Mouse (Mus musculus) heart, embryonic 12.5 days (tissue): ENCODE measurements at regions not wholly inside any gene's neighbourhood (a gene's known extent, or its start where the extent isn't known, plus 50 kb on each side); places are given as distances from the start of the nearest gene placed in this dataset.

Experiments
- ATAC-seq: fragments of 200-750 bp; cut with Nextera tagmentation; 2 replicates; pipeline ENCODE4 v1.8.0; 2017; ENCODE audit warnings: moderate TSS enrichment, moderate library complexity; ENCODE audit not compliant: insufficient number of reproducible peaks, low FRiP score
- H3K27ac ChIP-seq: fragments of 300-500 bp; sonication (generic); 2 replicates; pipeline ENCODE4 v1.5.1; 2016; ENCODE audit warnings: mild to moderate bottlenecking, moderate library complexity; ENCODE audit not compliant: poor library complexity, severe bottlenecking
- H3K27me3 ChIP-seq: fragments of 300-500 bp; sonication (generic); replicated peaks from 2 replicates; pipeline ENCODE4 v1.6.1; 2016; ENCODE audit warnings: mild to moderate bottlenecking, moderate library complexity
- H3K36me3 ChIP-seq: fragments of 300-500 bp; sonication (generic); 2 replicates; pipeline ENCODE4 v1.6.1; 2016; ENCODE audit warnings: mild to moderate bottlenecking, moderate library complexity
- H3K4me1 ChIP-seq: fragments of 300-500 bp; sonication (generic); replicated peaks from 2 replicates; pipeline ENCODE4 v1.6.1; 2016; ENCODE audit warnings: mild to moderate bottlenecking
- H3K4me2 ChIP-seq: fragments of 300-500 bp; sonication (generic); 2 replicates; pipeline ENCODE4 v1.6.1; 2016; ENCODE audit warnings: mild to moderate bottlenecking, moderate library complexity
- H3K4me3 ChIP-seq: fragments of 300-500 bp; sonication (generic); 2 replicates; pipeline ENCODE4 v1.5.1; 2016; ENCODE audit warnings: mild to moderate bottlenecking
- H3K9ac ChIP-seq: fragments of 300-500 bp; sonication (generic); 2 replicates; pipeline ENCODE4 v1.6.1; 2016; ENCODE audit warnings: mild to moderate bottlenecking, moderate library complexity
- H3K9me3 ChIP-seq: fragments of 300-500 bp; sonication (generic); replicated peaks from 2 replicates; pipeline ENCODE4 v1.6.1; 2016; ENCODE audit warnings: mild to moderate bottlenecking, moderate library complexity
- WGBS: fragments of 180-500 bp; shearing (Covaris S2); methylation state at CpG from one replicate; pipeline ENCODE4 v1.1.7; 2016; 5-methylcytosine and 5-hydroxymethylcytosine counted together

DNA sequence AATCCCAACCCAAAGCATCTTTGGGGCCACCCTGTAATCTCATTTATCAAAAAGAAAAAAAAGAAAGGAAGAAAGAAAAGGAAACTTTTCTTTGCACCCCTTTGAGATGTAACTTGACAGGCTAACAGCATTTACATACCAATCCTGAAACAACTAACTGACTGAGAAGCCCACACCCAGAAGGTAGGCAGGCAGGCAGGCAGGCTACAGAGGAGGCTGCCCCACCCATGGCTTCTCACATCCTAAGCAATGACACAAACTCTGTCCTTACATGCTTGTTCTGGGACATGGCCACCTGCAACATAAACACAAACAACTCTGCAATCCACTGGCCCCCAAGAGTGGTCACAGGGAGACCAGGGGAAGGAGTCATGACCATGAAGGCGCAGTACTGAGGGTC is 97.5 kb upstream of the Nkx1-1 start:
- H3K9ac ChIP-seq = no peak overlapping the region
- 84% methylated on average over 1 of the region's 1 CpGs for WGBS
- no peak overlapping the region for H3K27ac ChIP-seq
- peaks cover 37% of the 10 kb centered on the region for H3K4me1 ChIP-seq
- no peaks in the 10 kb centered on the region for H3K36me3 ChIP-seq
- H3K4me2 ChIP-seq = no peak overlapping the region
- no peak for ATAC-seq
- no peaks in the 10 kb centered on the region for H3K9me3 ChIP-seq
- no peak overlapping the region for H3K4me3 ChIP-seq
- peaks cover 62% of the 10 kb centered on the region for H3K27me3 ChIP-seq

DNA sequence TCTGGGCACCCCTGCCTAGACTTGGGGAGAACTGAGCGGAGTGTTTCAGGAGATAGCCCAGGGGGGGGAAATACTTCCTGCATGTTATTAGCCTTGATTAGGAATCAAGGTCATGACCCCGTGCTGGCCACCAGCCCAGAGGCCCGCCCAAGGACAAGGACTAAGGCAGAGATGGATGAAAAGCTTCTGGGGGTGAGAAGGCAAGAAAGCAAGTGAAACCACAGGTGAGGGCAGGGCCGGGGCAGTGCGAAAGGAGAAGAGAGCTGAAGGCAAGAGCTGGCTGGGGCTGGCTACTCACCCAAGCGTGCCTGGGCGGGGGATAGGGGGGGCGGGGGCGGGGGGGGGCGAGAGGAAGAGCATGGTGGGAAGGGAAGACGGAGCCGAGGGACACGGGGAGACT is 96.0 kb upstream of the Nkx1-1 start:
- Histone ChIP-seq H3K27ac (no peak overlapping the region), H3K4me1 (peaks cover 24% of the 10 kb centered on the region), H3K4me2 (peak overlapping the region; percentile 46), H3K9ac (0 out of 2 replicates have a peak overlapping the region, but pooled peaks have one; percentile 7), H3K36me3 (no peaks in the 10 kb centered on the region), H3K9me3 (no peaks in the 10 kb centered on the region), H3K4me3 (no peak overlapping the region), H3K27me3 (peaks cover 48% of the 10 kb centered on the region)
- no peak for ATAC-seq
- 15% methylated on average over 12 of the region's 13 CpGs for WGBS

DNA sequence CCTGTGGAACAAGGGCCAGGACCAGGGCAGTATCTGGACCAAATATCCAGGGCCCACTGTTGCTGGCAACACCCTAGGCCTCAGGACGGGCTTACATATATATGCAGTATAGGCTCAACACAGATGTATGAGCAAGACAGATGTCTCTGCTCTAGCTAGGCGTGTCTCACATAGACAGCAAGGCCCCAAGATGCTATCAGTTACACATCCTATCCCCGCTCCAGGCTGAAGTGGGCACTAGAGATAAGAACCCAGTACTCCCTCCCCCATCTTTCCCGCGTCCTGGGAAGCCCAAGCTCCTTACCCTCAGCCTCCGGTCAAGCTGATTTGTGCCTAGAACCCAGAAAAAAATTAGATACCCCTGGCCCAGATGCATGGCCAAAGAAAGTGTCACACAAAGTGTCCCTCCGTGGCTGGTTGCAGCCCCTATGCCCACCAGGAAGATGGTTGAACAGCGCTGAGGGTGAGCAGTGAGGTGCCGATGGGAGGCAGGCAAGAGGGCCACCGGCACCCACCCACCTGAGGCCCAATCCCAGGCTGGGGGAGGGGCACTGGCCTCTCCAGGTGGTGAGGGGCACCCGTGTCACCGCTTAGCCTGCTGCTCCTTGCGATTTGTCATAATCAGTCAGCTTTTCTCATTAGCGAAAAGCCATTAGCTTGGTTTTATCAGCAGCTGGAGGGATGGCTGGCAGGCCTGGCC is 95.3 kb upstream of the Nkx1-1 start:
- WGBS = 20% methylated on average over 14 of the region's 14 CpGs
- Histone ChIP-seq H3K9me3 (no peaks in the 10 kb centered on the region), H3K4me3 (no peak overlapping the region), H3K4me1 (peaks cover 18% of the 10 kb centered on the region), H3K27ac (no peak overlapping the region), H3K9ac (no peak overlapping the region), H3K4me2 (peak overlapping the region; percentile 46), H3K27me3 (peaks cover 42% of the 10 kb centered on the region), H3K36me3 (no peaks in the 10 kb centered on the region)
- ATAC-seq = 0 out of 2 replicates have a peak, but pooled peaks have one; percentile 33

DNA sequence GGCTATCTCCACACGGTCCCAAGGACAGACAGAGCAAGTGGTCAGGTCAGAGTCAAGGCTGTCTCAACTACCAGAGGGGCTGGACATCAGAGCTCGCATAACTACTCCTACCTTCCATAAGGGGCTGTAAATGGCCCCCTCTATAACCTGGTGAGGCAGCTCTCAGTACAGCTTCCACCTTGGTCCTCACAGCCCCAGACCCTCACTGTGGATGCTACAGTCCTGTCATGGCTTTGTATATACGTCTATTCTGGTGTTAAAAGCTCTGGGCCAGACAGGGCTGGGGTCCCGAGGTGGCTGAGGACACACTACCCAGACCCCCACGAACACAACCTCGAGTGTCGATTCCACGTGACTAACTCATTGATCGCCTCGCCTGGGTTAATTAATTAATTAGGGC is 94.0 kb upstream of the Nkx1-1 start:
- no peaks in the 10 kb centered on the region for H3K36me3 ChIP-seq
- H3K27me3 ChIP-seq = peaks cover 32% of the 10 kb centered on the region
- WGBS = 84% methylated on average over 10 of the region's 10 CpGs

DNA sequence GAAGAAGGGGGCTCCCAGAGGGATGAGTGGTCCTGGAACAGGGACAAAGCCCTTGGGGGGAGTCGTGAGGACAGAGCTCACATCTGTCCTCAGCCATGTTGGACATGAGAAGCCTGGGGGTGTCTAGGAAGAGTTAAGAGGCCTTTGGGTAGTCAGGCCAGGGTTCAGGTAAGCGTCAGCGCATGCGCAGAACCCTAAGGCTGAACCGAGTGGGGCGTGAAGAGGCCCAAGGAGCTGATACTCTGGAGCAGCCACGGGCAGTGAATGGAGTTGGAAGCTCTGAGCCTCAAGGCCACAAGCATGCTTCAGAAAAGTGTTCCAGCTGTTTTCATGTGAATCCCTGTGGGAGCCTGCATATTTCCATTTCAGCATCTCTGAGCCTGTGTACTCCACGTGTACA is 93.5 kb upstream of the Nkx1-1 start:
- Histone ChIP-seq H3K27ac (no peak overlapping the region), H3K4me3 (no peak overlapping the region), H3K9ac (no peak overlapping the region), H3K36me3 (no peaks in the 10 kb centered on the region), H3K27me3 (peaks cover 28% of the 10 kb centered on the region), H3K4me1 (peaks cover 17% of the 10 kb centered on the region), H3K9me3 (no peaks in the 10 kb centered on the region), H3K4me2 (no peak overlapping the region)
- ATAC-seq = no peak
- WGBS = 87% methylated on average over 8 of the region's 8 CpGs

More for the DNA sequence above, 94.0 kb upstream of the Nkx1-1 start:
- Histone ChIP-seq H3K9ac (no peak overlapping the region), H3K4me2 (no peak overlapping the region), H3K9me3 (no peaks in the 10 kb centered on the region), H3K4me1 (peaks cover 17% of the 10 kb centered on the region), H3K4me3 (no peak overlapping the region), H3K27ac (no peak overlapping the region)
- ATAC-seq = no peak

DNA sequence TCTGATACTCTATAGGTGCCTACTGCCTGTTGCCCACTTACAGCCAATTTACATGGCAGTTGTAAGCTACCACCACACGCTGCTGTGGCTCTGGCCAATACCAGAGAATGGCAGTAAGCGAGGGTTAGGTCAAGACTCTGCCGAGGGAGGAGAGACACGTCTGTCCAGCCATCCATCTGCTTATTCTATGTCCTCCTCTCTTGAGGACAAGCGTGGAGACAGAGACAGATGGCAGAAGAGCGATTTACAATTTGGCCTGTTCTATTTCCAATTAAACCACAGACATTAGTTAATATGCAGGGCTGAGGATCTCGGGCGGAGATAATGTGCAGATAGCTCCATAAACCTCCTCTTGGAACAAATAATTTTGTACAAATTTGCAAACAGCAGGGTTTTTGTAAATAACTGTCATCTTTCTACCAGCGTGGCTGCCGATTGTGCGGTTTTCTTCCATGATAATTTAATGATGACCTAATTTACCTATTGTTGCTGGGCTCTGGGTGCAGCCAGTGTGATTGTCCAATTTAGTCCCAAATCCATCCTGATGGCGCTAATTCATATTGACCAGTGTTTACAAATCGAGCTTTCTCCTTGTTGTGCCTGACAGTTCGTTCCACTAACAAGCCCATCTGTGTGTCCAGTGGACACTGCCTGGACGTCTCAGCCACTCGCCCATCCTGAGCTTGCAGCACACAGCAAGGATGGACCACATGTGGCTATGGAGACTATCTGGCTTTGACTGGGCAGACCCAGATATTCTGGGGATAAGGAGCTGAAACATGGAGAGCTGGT is 88.4 kb upstream of the Nkx1-1 start:
- Histone ChIP-seq H3K27ac (no peak overlapping the region), H3K4me3 (no peak overlapping the region), H3K4me2 (no peak overlapping the region), H3K27me3 (peaks cover 16% of the 10 kb centered on the region), H3K9me3 (no peaks in the 10 kb centered on the region), H3K4me1 (no peaks in the 10 kb centered on the region), H3K36me3 (no peaks in the 10 kb centered on the region), H3K9ac (no peak overlapping the region)
- no peak for ATAC-seq
- WGBS = 83% methylated on average over 16 of the region's 16 CpGs

DNA sequence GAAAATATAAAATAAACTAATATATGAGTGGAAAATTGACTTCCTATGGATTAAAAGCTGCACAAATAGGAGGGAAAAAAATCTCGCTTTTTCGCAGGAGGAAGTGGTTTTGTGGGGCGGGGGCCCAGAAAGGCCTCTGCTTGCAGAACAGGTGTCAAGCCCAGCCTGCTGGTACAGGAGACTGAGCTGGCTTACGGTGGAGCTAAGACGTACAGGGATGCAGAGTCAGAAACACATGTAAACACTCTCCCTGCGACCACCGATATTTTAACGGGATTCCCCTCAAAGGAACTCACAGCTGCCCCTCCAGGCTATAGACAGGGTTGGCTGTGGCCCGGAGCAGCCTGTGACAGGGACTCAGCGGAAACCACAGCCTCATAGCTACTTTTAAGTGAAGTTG is 87.1 kb upstream of the Nkx1-1 start:
- no peaks in the 10 kb centered on the region for H3K4me1 ChIP-seq
- no peaks in the 10 kb centered on the region for H3K9me3 ChIP-seq
- H3K4me3 ChIP-seq = no peak overlapping the region
- no peak overlapping the region for H3K4me2 ChIP-seq
- H3K9ac ChIP-seq = no peak overlapping the region
- H3K36me3 ChIP-seq = no peaks in the 10 kb centered on the region
- no peak overlapping the region for H3K27ac ChIP-seq
- no peak for ATAC-seq
- peaks cover 9% of the 10 kb centered on the region; the same call in 1 of the 2 replicates for H3K27me3 ChIP-seq
- WGBS = 78% methylated on average over 10 of the region's 10 CpGs

DNA sequence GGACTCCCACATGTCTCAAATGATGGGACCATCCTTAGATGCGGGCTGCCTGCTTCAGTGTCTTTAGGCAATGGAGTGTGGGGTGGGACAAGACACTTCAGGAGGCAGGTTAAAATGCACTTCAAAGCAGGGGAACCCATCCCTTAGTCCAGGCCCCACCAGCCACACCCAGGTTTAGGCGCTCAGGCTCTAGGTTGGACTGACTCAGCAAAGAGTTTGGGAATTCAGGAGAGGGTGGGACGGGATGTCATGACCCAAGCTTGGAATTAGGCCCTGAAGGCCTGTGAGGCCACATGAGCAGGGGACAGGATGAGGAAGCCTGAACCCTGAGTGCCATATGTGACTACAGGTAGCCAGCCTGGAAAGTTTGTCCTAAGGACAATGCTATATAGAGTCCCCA is 85.6 kb upstream of the Nkx1-1 start:
- H3K4me2 ChIP-seq = no peak overlapping the region
- ATAC-seq = no peak
- no peaks in the 10 kb centered on the region for H3K9me3 ChIP-seq
- H3K4me1 ChIP-seq = no peaks in the 10 kb centered on the region
- no peak overlapping the region for H3K27ac ChIP-seq
- H3K27me3 ChIP-seq = peaks cover 9% of the 10 kb centered on the region; the same call in 1 of the 2 replicates
- no peak overlapping the region for H3K9ac ChIP-seq
- no peak overlapping the region for H3K4me3 ChIP-seq
- 77% methylated on average over 3 of the region's 3 CpGs for WGBS
- no peaks in the 10 kb centered on the region for H3K36me3 ChIP-seq

DNA sequence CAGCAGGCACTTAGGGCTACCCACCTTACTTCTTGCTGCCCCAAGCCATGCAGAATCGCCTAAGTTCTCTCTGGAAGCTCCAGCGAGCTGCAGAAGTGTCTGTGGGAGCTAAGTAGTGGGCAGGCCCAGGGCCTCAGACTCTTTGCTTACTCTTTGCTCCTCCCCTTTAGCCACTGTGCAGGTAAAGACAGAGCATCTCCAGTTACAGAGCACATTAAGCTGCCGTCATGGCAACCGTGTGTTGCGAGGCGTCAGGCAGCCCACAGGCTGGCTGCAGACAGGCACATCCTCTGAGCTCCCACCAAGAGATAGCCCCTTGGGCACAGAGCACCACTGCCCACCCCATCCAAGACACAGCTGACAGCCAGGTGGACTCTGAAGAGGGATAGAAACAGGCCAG is 85.1 kb upstream of the Nkx1-1 start:
- WGBS = 52% methylated on average over 6 of the region's 6 CpGs

DNA sequence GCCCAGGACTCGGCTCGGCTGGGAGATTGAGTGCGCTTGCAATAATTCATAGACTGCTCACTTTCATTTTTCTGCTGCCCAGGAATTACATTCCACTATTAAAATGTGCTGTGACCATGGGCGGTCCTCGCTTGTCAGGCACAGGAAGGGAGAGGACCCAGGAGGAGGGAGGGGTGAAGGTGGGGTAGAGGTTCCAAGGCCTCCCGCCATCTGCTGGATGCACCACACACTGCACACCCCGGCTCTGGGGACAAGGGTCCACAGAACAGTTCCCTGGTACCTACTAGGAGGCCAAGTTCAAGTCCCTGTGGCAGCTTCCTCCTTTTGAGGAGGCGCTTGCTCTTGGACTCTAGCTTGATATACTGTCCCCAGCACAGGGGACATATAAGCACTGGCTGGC is 83.8 kb upstream of the Nkx1-1 start:
- Histone ChIP-seq H3K27ac (no peak overlapping the region), H3K4me2 (no peak overlapping the region), H3K27me3 (peaks cover 15% of the 10 kb centered on the region), H3K9ac (no peak overlapping the region), H3K36me3 (no peaks in the 10 kb centered on the region), H3K4me3 (no peak overlapping the region), H3K9me3 (no peaks in the 10 kb centered on the region), H3K4me1 (no peaks in the 10 kb centered on the region; the same call in 1 of the 2 replicates)
- no peak for ATAC-seq
- 66% methylated on average over 8 of the region's 8 CpGs for WGBS

More for the DNA sequence above, 85.1 kb upstream of the Nkx1-1 start:
- Histone ChIP-seq H3K4me1 (no peaks in the 10 kb centered on the region), H3K9me3 (no peaks in the 10 kb centered on the region), H3K27ac (no peak overlapping the region), H3K4me3 (no peak overlapping the region), H3K27me3 (peaks cover 9% of the 10 kb centered on the region; the same call in 1 of the 2 replicates), H3K36me3 (no peaks in the 10 kb centered on the region), H3K9ac (no peak overlapping the region), H3K4me2 (no peak overlapping the region)
- ATAC-seq = no peak

DNA sequence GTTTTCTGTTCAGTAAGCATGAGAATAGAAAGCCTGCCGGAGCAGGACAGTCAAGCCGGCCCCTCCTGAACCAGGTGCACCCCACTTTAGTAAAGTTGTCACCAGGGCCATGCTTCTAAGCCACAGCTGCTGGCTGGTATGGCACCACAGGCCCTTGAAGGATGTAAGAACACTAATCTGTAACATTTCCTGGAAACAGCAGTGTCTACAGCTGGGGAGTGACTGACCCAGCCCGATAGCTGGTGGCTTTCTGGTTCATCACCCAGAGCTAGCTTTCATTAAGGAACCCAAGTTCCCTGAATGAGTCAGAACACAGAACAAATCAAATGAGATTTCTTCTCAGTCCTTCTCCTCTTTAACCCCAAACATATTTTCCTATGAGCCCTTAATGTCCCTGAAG is 82.4 kb upstream of the Nkx1-1 start:
- WGBS = 76% methylated on average over 3 of the region's 3 CpGs
- Histone ChIP-seq H3K27ac (no peak overlapping the region), H3K4me1 (no peaks in the 10 kb centered on the region; the same call in 1 of the 2 replicates), H3K4me3 (no peak overlapping the region), H3K9ac (no peak overlapping the region), H3K9me3 (no peaks in the 10 kb centered on the region), H3K4me2 (no peak overlapping the region), H3K36me3 (no peaks in the 10 kb centered on the region), H3K27me3 (peaks cover 29% of the 10 kb centered on the region)
- no peak for ATAC-seq
